Mouse (Mus musculus): ENCODE results near the gene Utp11. TPM values are rescaled to one million over a fixed set of nuclear protein-coding genes. Genes with fewer than 3 reads are reported as not detected.

Utp11 gene
- polyA plus RNA-seq, 1 experiment from 2014 or later, result 60.8 TPM

GRCm38 (mm10) chr4:124643859-124644258, 49.5 kb downstream of the Utp11 start:
- ATAC-seq (ENCODE audit: borderline replicate concordance, extremely low read depth, low FRiP score, low TSS enrichment), result no peak
- Histone ChIP-seq H3K27me3 (peaks cover 28% of the 10 kb centered on the region; the same call in 1 of the 2 replicates), H3K36me3 (no peaks in the 10 kb centered on the region), H3K4me1 (peaks cover 12% of the 10 kb centered on the region), H3K27ac (no peak overlapping the region), H3K4me2 (no peak overlapping the region), H3K4me3 (no peak overlapping the region), H3K9ac (no peak overlapping the region), H3K9me3 (no peaks in the 10 kb centered on the region)
- WGBS, result 82% methylated on average over 9 of the region's 9 CpGs

- ATAC-seq (ENCODE audit: borderline replicate concordance, extremely low read depth, low FRiP score, low TSS enrichment), result no peak
- Histone ChIP-seq H3K27ac (no peak overlapping the region), H3K4me3 (no peak overlapping the region), H3K27me3 (peaks cover 29% of the 10 kb centered on the region; the same call in 1 of the 2 replicates), H3K36me3 (no peaks in the 10 kb centered on the region), H3K4me2 (no peak overlapping the region), H3K9ac (no peak overlapping the region), H3K4me1 (no peaks in the 10 kb centered on the region), H3K9me3 (no peaks in the 10 kb centered on the region)
- 28% methylated on average over 12 of the region's 12 CpGs for WGBS
Observed at GRCm38 (mm10) chr4:124639715-124640114, 53.7 kb downstream of the Utp11 start.

GRCm38 (mm10) chr4:124633281-124633680, 60.1 kb downstream of the Utp11 start:
- no peak overlapping the region for H3K4me3 ChIP-seq
- WGBS, result 2% methylated on average over 9 of the region's 9 CpGs
- no peaks in the 10 kb centered on the region for H3K36me3 ChIP-seq
- ATAC-seq (ENCODE audit: borderline replicate concordance, extremely low read depth, low FRiP score, low TSS enrichment), result no peak
- H3K27me3 ChIP-seq, result 0 out of 2 replicates have a peak, but pooled peaks cover 10% of the 10 kb centered on the region
- H3K9ac ChIP-seq, result no peak overlapping the region
- no peaks in the 10 kb centered on the region for H3K4me1 ChIP-seq
- H3K4me2 ChIP-seq, result no peak overlapping the region
- H3K9me3 ChIP-seq, result no peaks in the 10 kb centered on the region
- H3K27ac ChIP-seq, result no peak overlapping the region

GRCm38 (mm10) chr4:124632856-124633255, 60.5 kb downstream of the Utp11 start:
- no peak overlapping the region for H3K4me2 ChIP-seq
- H3K9me3 ChIP-seq, result no peaks in the 10 kb centered on the region
- no peak overlapping the region for H3K4me3 ChIP-seq
- WGBS, result 65% methylated on average over 10 of the region's 10 CpGs
- no peak overlapping the region for H3K27ac ChIP-seq
- no peak overlapping the region for H3K9ac ChIP-seq
- no peak for ATAC-seq (ENCODE audit: borderline replicate concordance, extremely low read depth, low FRiP score, low TSS enrichment)
- 0 out of 2 replicates have a peak, but pooled peaks cover 10% of the 10 kb centered on the region for H3K27me3 ChIP-seq
- H3K36me3 ChIP-seq, result no peaks in the 10 kb centered on the region
- H3K4me1 ChIP-seq, result no peaks in the 10 kb centered on the region

GRCm38 (mm10) chr4:124631456-124631855, 61.9 kb downstream of the Utp11 start:
- no peak overlapping the region for H3K9ac ChIP-seq
- WGBS, result 32% methylated on average over 4 of the region's 4 CpGs
- H3K9me3 ChIP-seq, result no peaks in the 10 kb centered on the region
- H3K36me3 ChIP-seq, result no peaks in the 10 kb centered on the region
- no peak overlapping the region for H3K4me2 ChIP-seq
- H3K27me3 ChIP-seq, result 0 out of 2 replicates have a peak, but pooled peaks cover 10% of the 10 kb centered on the region
- H3K4me3 ChIP-seq, result no peak overlapping the region
- H3K4me1 ChIP-seq, result no peaks in the 10 kb centered on the region
- no peak overlapping the region for H3K27ac ChIP-seq
- ATAC-seq (ENCODE audit: borderline replicate concordance, extremely low read depth, low FRiP score, low TSS enrichment), result no peak

MicroRNAs encoded within 50 kb of the gene (microRNA counts, 519-probe panel; counts per million panel counts)
- 19.7 counts per million for microRNA mmu-miR-697

Small RNA genes within 50 kb of the gene (microRNA-seq; reads per million reads assigned to microRNA genes)
- not detected for gene Gm24721
- gene Mir697, result not detected

Other genes with a start within 250 kb of the Utp11 start
- not detected in 2 replicates for gene 3100002H09Rik, start 82.8 kb downstream of the Utp11 start, polyA plus RNA-seq (2015; fragmentation: Nextera tagmentation; extraction: Ambion mirVana)
- 0.06 and 0.14 TPM in 2 replicates for gene Pou3f1, start 36.8 kb downstream of the Utp11 start, polyA plus RNA-seq (2015; fragmentation: Nextera tagmentation; extraction: Ambion mirVana)
- 5.3 and 9.3 TPM in 2 replicates for gene Fhl3, start 7.1 kb upstream of the Utp11 start, polyA plus RNA-seq (2015; fragmentation: Nextera tagmentation; extraction: Ambion mirVana)
- gene Sf3a3, start 21.2 kb upstream of the Utp11 start, polyA plus RNA-seq (2015; fragmentation: Nextera tagmentation; extraction: Ambion mirVana), result 148 and 151 TPM in 2 replicates
- 28.2 and 35.5 TPM in 2 replicates for gene Inpp5b, start 48.2 kb upstream of the Utp11 start, polyA plus RNA-seq (2015; fragmentation: Nextera tagmentation; extraction: Ambion mirVana)
- gene Mtf1, start 108.5 kb upstream of the Utp11 start, polyA plus RNA-seq (2015; fragmentation: Nextera tagmentation; extraction: Ambion mirVana), result 12.8 and 13.2 TPM in 2 replicates
- 36.1 and 40.5 TPM in 2 replicates for gene Yrdc, start 157.1 kb upstream of the Utp11 start, polyA plus RNA-seq (2015; fragmentation: Nextera tagmentation; extraction: Ambion mirVana)
- 58.2 and 59.0 TPM in 2 replicates for gene 1110065P20Rik, start 157.6 kb upstream of the Utp11 start, polyA plus RNA-seq (2015; fragmentation: Nextera tagmentation; extraction: Ambion mirVana)
- 0.42 and 0.59 TPM in 2 replicates for gene Maneal, start 168.6 kb upstream of the Utp11 start, polyA plus RNA-seq (2015; fragmentation: Nextera tagmentation; extraction: Ambion mirVana)
- gene Epha10, start 187.3 kb upstream of the Utp11 start, polyA plus RNA-seq (2015; fragmentation: Nextera tagmentation; extraction: Ambion mirVana), result not detected in 2 replicates
- gene 9930104L06Rik, start 243.4 kb upstream of the Utp11 start, polyA plus RNA-seq (2015; fragmentation: Nextera tagmentation; extraction: Ambion mirVana), result 11.9 and 13.1 TPM in 2 replicates
- gene Cdca8, start 245.7 kb upstream of the Utp11 start, polyA plus RNA-seq (2015; fragmentation: Nextera tagmentation; extraction: Ambion mirVana), result 154 and 166 TPM in 2 replicates

Measured in lung, embryonic 15.5 days (tissue).